Mouse (Mus musculus) intestine, postnatal 0 days (tissue): ENCODE data around the gene Ypel1. TPM values are rescaled to one million over a fixed set of nuclear protein-coding genes. Genes with fewer than 3 reads are reported as not detected.

Experiments
- ATAC-seq: fragments of 200-750 bp; cut with Nextera tagmentation; 2 replicates; pipeline ENCODE4 v1.8.0; 2017; ENCODE audit warnings: mild to moderate bottlenecking, moderate TSS enrichment, moderate library complexity
- H3K27ac ChIP-seq: fragments of 300-500 bp; sonication (generic); 2 replicates; pipeline ENCODE4 v1.5.1; 2014; ENCODE audit warnings: mild to moderate bottlenecking, low read depth, low read length, moderate library complexity
- H3K27me3 ChIP-seq: fragments of 300-500 bp; sonication (generic); replicated peaks from 2 replicates; pipeline ENCODE4 v1.6.1; 2014; ENCODE audit warnings: low read length, mixed read lengths; ENCODE audit not compliant: control insufficient read depth, insufficient read depth
- H3K36me3 ChIP-seq: fragments of 300-500 bp; sonication (generic); 2 replicates; pipeline ENCODE4 v1.6.1; 2014; ENCODE audit warnings: mild to moderate bottlenecking, moderate library complexity; ENCODE audit not compliant: control insufficient read depth, insufficient read depth
- H3K4me1 ChIP-seq: fragments of 300-500 bp; sonication (generic); replicated peaks from 2 replicates; pipeline ENCODE4 v1.6.1; 2014; ENCODE audit warnings: antibody characterized with exemption, low read length, mixed read lengths; ENCODE audit not compliant: control insufficient read depth, insufficient read depth
- H3K4me2 ChIP-seq: fragments of 300-500 bp; sonication (generic); replicated peaks from 2 replicates; pipeline ENCODE4 v1.6.1; 2014; ENCODE audit warnings: low read depth, mild to moderate bottlenecking, moderate library complexity
- H3K4me3 ChIP-seq: fragments of 300-500 bp; sonication (generic); 2 replicates; pipeline ENCODE4 v1.5.1; 2014; ENCODE audit warnings: low read depth, low read length
- H3K9ac ChIP-seq: fragments of 300-500 bp; sonication (generic); 2 replicates; pipeline ENCODE4 v1.6.1; 2014; ENCODE audit warnings: mild to moderate bottlenecking, low read depth, low read length
- H3K9me3 ChIP-seq: fragments of 300-500 bp; sonication (generic); 2 replicates; pipeline ENCODE4 v1.6.1; 2016; ENCODE audit warnings: mixed run types; ENCODE audit not compliant: control insufficient read depth
- CTCF ChIP-seq: sonication (generic); IDR thresholded peaks from 2 replicates; pipeline ENCODE4 v1.5.1; 2016; ENCODE audit warnings: low read depth, mild to moderate bottlenecking, control low read depth, antibody characterized with exemption, moderate library complexity
- WGBS: fragments of 180-500 bp; shearing (Covaris S2); extraction: QIAGEN DNeasy Blood & Tissue Kit; methylation state at CpG from one replicate; pipeline ENCODE4 v1.1.7; 2014; 5-methylcytosine and 5-hydroxymethylcytosine counted together
- polyA plus RNA-seq: library from polyadenylated mRNA; unstranded; fragments of >200 nt; fragmentation: Nextera tagmentation; extraction: Ambion mirVana; gene quantifications from 2 replicates; pipeline ENCODE4 v1.2.1, GENCODE M21; 2015

Gene Ypel1
- 3.4 and 3.6 TPM in 2 replicates for polyA plus RNA-seq

GRCm38 (mm10) chr16:17069511-17070443, at the start of gene Ypel1:
Gene Ypel1 (plus strand): TSS chr16:17069696.
- H3K4me2 ChIP-seq: peak within 1 kb of the TSS; percentile 95
- H3K4me3 ChIP-seq: peak within 1 kb of the TSS; percentile 72
- WGBS: under 1% methylated on average over 68 of the region's 76 CpGs
- H3K4me1 ChIP-seq: 0 out of 2 replicates have a peak, but pooled peaks cover 2% of the 10 kb centered on the region
- H3K9ac ChIP-seq: peak within 1 kb of the TSS; percentile 60
- no peaks in the 10 kb centered on the region for H3K27me3 ChIP-seq
- H3K27ac ChIP-seq: no peak within 1 kb of the TSS; the same call in 1 of the 2 replicates
- H3K36me3 ChIP-seq: no peaks in the 10 kb centered on the region
- no peaks in the 10 kb centered on the region for H3K9me3 ChIP-seq
- peak; percentile 67 for TF ChIP-seq CTCF
- peak; percentile 89 for ATAC-seq

- H3K4me3 ChIP-seq: no peak overlapping the region
- H3K27ac ChIP-seq: no peak overlapping the region
- no peak for TF ChIP-seq CTCF
Observed at GRCm38 (mm10) chr16:17024469-17025148, 44.9 kb upstream of the Ypel1 start.

GRCm38 (mm10) chr16:17029971-17030695, 39.4 kb upstream of the Ypel1 start:
- H3K9me3 ChIP-seq: no peaks in the 10 kb centered on the region
- TF ChIP-seq CTCF: no peak
- WGBS: 90% methylated on average over 4 of the region's 4 CpGs
- no peaks in the 10 kb centered on the region for H3K4me1 ChIP-seq
- H3K27ac ChIP-seq: no peak overlapping the region
- H3K36me3 ChIP-seq: peaks cover 54% of the 10 kb centered on the region
- no peak overlapping the region for H3K4me3 ChIP-seq
- H3K4me2 ChIP-seq: no peak overlapping the region
- no peaks in the 10 kb centered on the region for H3K27me3 ChIP-seq
- H3K9ac ChIP-seq: no peak overlapping the region
- no peak for ATAC-seq

More at GRCm38 (mm10) chr16:17024469-17025148, 44.9 kb upstream of the Ypel1 start:
- Histone ChIP-seq H3K36me3 (peaks cover 69% of the 10 kb centered on the region), H3K4me1 (no peaks in the 10 kb centered on the region), H3K9me3 (no peaks in the 10 kb centered on the region), H3K4me2 (no peak overlapping the region), H3K9ac (no peak overlapping the region), H3K27me3 (no peaks in the 10 kb centered on the region)
- no peak for ATAC-seq
- WGBS: 76% methylated on average over 3 of the region's 3 CpGs

DNA sequence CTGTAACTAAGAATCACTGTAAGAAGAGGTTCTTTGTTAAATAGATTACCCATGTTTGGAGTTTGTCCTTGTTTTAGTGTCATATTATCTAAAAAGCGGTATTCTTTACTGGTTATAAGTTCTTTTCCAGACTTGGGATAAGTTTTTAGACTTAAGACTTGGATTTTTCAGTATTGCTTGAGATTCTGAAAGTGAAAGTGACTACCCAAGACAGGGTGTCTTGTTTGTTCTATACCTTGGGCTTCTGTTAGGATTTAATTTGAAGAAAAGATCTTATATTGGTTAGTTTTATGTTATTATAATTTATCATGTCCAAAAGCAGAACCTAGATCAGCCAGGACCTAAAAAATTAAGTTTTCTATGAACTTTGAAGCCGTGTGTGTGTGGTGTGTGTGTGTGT, 35.7 kb upstream of the Ypel1 start:
- no peak overlapping the region for H3K4me2 ChIP-seq
- WGBS: 90% methylated on average over 2 of the region's 2 CpGs
- no peaks in the 10 kb centered on the region for H3K27me3 ChIP-seq
- peaks cover 63% of the 10 kb centered on the region for H3K36me3 ChIP-seq
- no peaks in the 10 kb centered on the region for H3K9me3 ChIP-seq
- H3K4me1 ChIP-seq: no peaks in the 10 kb centered on the region
- no peak for TF ChIP-seq CTCF
- no peak overlapping the region for H3K4me3 ChIP-seq
- no peak overlapping the region for H3K9ac ChIP-seq
- ATAC-seq: no peak
- H3K27ac ChIP-seq: no peak overlapping the region

DNA sequence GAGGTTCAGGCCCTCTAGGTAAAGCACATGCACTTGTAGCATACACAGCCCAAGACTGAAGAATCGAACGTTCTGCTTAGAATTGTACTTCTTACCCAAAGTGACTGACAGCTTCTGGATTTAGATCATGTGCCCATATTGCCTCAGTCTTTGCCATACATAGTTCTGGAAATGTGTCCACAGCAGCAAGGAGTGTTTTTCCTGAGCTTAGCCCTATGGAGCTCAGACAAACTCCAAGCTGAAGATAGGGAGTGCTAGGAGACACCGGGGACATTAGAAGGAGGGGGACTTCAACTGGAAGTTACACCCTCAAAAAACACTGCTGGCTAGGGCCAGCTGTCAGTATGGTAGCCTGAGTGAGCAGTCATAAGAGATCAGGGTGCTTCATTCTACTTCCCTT, 28.8 kb upstream of the Ypel1 start:
- Histone ChIP-seq H3K9me3 (no peaks in the 10 kb centered on the region), H3K36me3 (peaks cover 88% of the 10 kb centered on the region)
- no peak for TF ChIP-seq CTCF

GRCm38 (mm10) chr16:17041417-17041816, 28.1 kb upstream of the Ypel1 start:
- WGBS: 100% methylated on average over 1 of the region's 1 CpGs
- no peak for ATAC-seq
- no peaks in the 10 kb centered on the region for H3K27me3 ChIP-seq
- no peaks in the 10 kb centered on the region for H3K9me3 ChIP-seq
- H3K27ac ChIP-seq: no peak overlapping the region
- no peak for TF ChIP-seq CTCF
- H3K4me2 ChIP-seq: no peak overlapping the region
- H3K9ac ChIP-seq: no peak overlapping the region
- no peaks in the 10 kb centered on the region for H3K4me1 ChIP-seq
- no peak overlapping the region for H3K4me3 ChIP-seq
- peaks cover 84% of the 10 kb centered on the region for H3K36me3 ChIP-seq

More for the DNA sequence above, 28.8 kb upstream of the Ypel1 start:
- Histone ChIP-seq H3K4me1 (no peaks in the 10 kb centered on the region), H3K27ac (no peak overlapping the region), H3K4me3 (no peak overlapping the region), H3K4me2 (no peak overlapping the region), H3K27me3 (no peaks in the 10 kb centered on the region), H3K9ac (no peak overlapping the region)
- ATAC-seq: no peak
- 92% methylated on average over 3 of the region's 3 CpGs for WGBS
